ENCODE assay signal across 25 mouse cellular contexts in the genomic region with DNA sequence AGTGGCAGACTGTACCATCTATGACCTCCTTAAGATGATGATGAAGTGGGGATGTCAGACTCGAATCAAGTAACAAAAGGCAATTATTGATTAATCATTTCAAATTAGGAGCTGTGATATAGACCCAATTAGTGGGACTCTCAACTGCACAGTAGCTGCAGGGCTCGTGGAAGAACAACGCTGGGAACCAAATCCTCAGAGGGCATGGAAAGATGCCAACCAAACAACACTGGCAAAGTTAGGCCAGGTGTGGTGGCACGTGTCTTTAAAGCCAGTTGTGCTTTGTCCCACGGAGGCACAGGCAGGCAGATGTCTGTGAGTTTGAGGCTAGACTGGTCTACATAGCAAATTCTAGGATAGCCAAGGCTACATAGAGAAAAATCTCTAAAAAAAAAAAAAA. TPM values are rescaled to one million over a fixed set of nuclear protein-coding genes. Genes with fewer than 3 reads are reported as not detected.
DNase-seq lines count a peak whose midpoint lies in the region; ATAC-seq and TF ChIP-seq lines count a peak whose summit lies in the region.
"Had no signal": no experiment of that assay in that cellular context is flagged by ENCODE, and none has a peak within 500 bp of the region (broad histone marks: within the 10 kb centered on the region; RNA-seq: fewer than 3 reads in every experiment).

No protein-coding gene starts in this region.

- WGBS in intestine, embryonic 15.5 days, result 75% methylated on average over 5 of the region's 5 CpGs
- 68% methylated on average over 5 of the region's 5 CpGs for WGBS in intestine, postnatal 0 days
- WGBS in kidney, postnatal 0 days, result 78% methylated on average over 5 of the region's 5 CpGs
- 31% methylated on average over 5 of the region's 5 CpGs for WGBS in small intestine, adult 2 months
- WGBS in thymus, adult 2 months, result 75% methylated on average over 5 of the region's 5 CpGs

- no peaks in the 10 kb centered on the region; the same call in 1 of the 2 replicates for H3K27me3 ChIP-seq in intestine, embryonic 15.5 days (replicated peaks)
- no peaks in the 10 kb centered on the region for H3K27me3 ChIP-seq in intestine, postnatal 0 days (replicated peaks; ENCODE audit: control insufficient read depth, insufficient read depth, low read length)
- no peaks in the 10 kb centered on the region for H3K27me3 ChIP-seq in kidney, postnatal 0 days (ENCODE audit: insufficient read depth, low read length)
- peaks cover 2% of the 10 kb centered on the region; the same call in 1 of the 2 replicates for H3K27me3 ChIP-seq in E14TG2a.4 (ENCODE audit: insufficient read depth, low read length)
- no peaks in the 10 kb centered on the region for H3K27me3 ChIP-seq in small intestine, adult 2 months (ENCODE audit: control insufficient read depth, insufficient read depth, low read length)
- no peaks in the 10 kb centered on the region for H3K27me3 ChIP-seq in thymus, adult 2 months (ENCODE audit: control insufficient read depth, insufficient read depth, low read length)
- H3K27me3 ChIP-seq: liver, embryonic 13.5 days had no signal

- H3K4me2 ChIP-seq in intestine, embryonic 15.5 days (replicated peaks), result peak overlapping the region; percentile 54; the same call in 1 of the 2 replicates
- no peak overlapping the region for H3K4me2 ChIP-seq in intestine, postnatal 0 days (replicated peaks; ENCODE audit: low read depth)
- 0 out of 2 replicates have a peak overlapping the region, but pooled peaks have one; percentile 66 for H3K4me2 ChIP-seq in kidney, postnatal 0 days (ENCODE audit: low read length)
- H3K4me2 ChIP-seq: midbrain, embryonic 13.5 days had no signal

- DNase-seq in kidney, postnatal 0 days (ENCODE audit: low spot score), result no peak
- no peak for DNase-seq in kidney, postnatal 4 days
- no peak for DNase-seq in thymus, adult 2 months
- DNase-seq in adrenal gland, adult 8-10 months, result no peak
- DNase-seq: adrenal gland, adult 2 months; cerebellum, adult 2 months; gastrocnemius, postnatal 10 days; heart, adult 11 months; liver, embryonic 13.5 days; right cerebral cortex, postnatal 14 days; spleen, adult 18-20 months; thymus, adult 18-20 months; thymus, postnatal 4 days had no signal

- no peak for TF ChIP-seq CTCF in intestine, postnatal 0 days (IDR thresholded peaks at IDR 0.05; ENCODE audit: low read depth)
- no peak for TF ChIP-seq CTCF in kidney, postnatal 0 days (IDR thresholded peaks at IDR 0.05; ENCODE audit: low read depth)
- no peak for TF ChIP-seq CTCF in E14TG2a.4 (conservative IDR thresholded peaks at IDR 0.05; ENCODE audit: low read length)
- TF ChIP-seq CTCF in small intestine, adult 2 months (IDR thresholded peaks at IDR 0.05; ENCODE audit: extremely low read depth, insufficient read length, insufficient replicate concordance, low read depth, low read length), result no peak
- TF ChIP-seq CTCF in thymus, adult 2 months (IDR thresholded peaks at IDR 0.05; ENCODE audit: borderline replicate concordance, control insufficient read depth, extremely low read depth, insufficient read depth, low read length, poor library complexity), result no peak

- no peak overlapping the region; the same call in 1 of the 2 replicates for H3K9ac ChIP-seq in intestine, embryonic 15.5 days
- no peak overlapping the region for H3K9ac ChIP-seq in intestine, postnatal 0 days (ENCODE audit: low read depth, low read length)
- H3K9ac ChIP-seq in kidney, postnatal 0 days (ENCODE audit: low read depth, low read length), result no peak overlapping the region
- H3K9ac ChIP-seq: limb, embryonic 12.5 days; liver, embryonic 13.5 days; midbrain, embryonic 13.5 days had no signal

- peaks cover 3% of the 10 kb centered on the region for H3K36me3 ChIP-seq in intestine, embryonic 15.5 days
- H3K36me3 ChIP-seq in intestine, postnatal 0 days (ENCODE audit: control insufficient read depth, insufficient read depth), result peaks cover 10% of the 10 kb centered on the region; the same call in 1 of the 2 replicates
- H3K36me3 ChIP-seq in kidney, postnatal 0 days (ENCODE audit: insufficient read depth, low read length), result peaks cover 6% of the 10 kb centered on the region; the same call in 1 of the 2 replicates
- peaks cover 23% of the 10 kb centered on the region for H3K36me3 ChIP-seq in E14TG2a.4 (ENCODE audit: insufficient read depth, low read length)
- peaks cover 10% of the 10 kb centered on the region for H3K36me3 ChIP-seq in small intestine, adult 2 months (ENCODE audit: control insufficient read depth, insufficient read depth, low read length)
- H3K36me3 ChIP-seq in thymus, adult 2 months (ENCODE audit: control insufficient read depth, insufficient read depth, low read length), result peaks cover 8% of the 10 kb centered on the region; the same call in 1 of the 2 replicates

- no peaks in the 10 kb centered on the region for H3K9me3 ChIP-seq in intestine, embryonic 15.5 days
- no peaks in the 10 kb centered on the region for H3K9me3 ChIP-seq in intestine, postnatal 0 days (ENCODE audit: control insufficient read depth)
- H3K9me3 ChIP-seq in kidney, postnatal 0 days (replicated peaks; ENCODE audit: low read length), result no peaks in the 10 kb centered on the region
- peaks cover 6% of the 10 kb centered on the region; the same call in 1 of the 2 replicates for H3K9me3 ChIP-seq in E14TG2a.4 (ENCODE audit: low read length)
- H3K9me3 ChIP-seq: forebrain, embryonic 10.5 days; hindbrain, embryonic 10.5 days; limb, embryonic 12.5 days; liver, embryonic 13.5 days; megakaryocyte, embryonic 14.5 days; midbrain, embryonic 13.5 days had no signal

- peaks cover 41% of the 10 kb centered on the region for H3K4me1 ChIP-seq in intestine, embryonic 15.5 days (replicated peaks)
- H3K4me1 ChIP-seq in intestine, postnatal 0 days (replicated peaks; ENCODE audit: control insufficient read depth, insufficient read depth, low read length), result peaks cover 4% of the 10 kb centered on the region; the same call in 1 of the 2 replicates
- peaks cover 39% of the 10 kb centered on the region for H3K4me1 ChIP-seq in kidney, postnatal 0 days (replicated peaks; ENCODE audit: insufficient read depth, low read length)
- H3K4me1 ChIP-seq in E14TG2a.4 (replicated peaks; ENCODE audit: low read depth, low read length), result peaks cover 89% of the 10 kb centered on the region
- peaks cover 31% of the 10 kb centered on the region for H3K4me1 ChIP-seq in small intestine, adult 2 months (ENCODE audit: control insufficient read depth, insufficient read depth, insufficient read length, low read length)
- H3K4me1 ChIP-seq in thymus, adult 2 months (replicated peaks; ENCODE audit: control insufficient read depth, insufficient read depth, low read length), result peaks cover 7% of the 10 kb centered on the region; the same call in 1 of the 2 replicates

- ATAC-seq in intestine, embryonic 15.5 days, result no peak
- ATAC-seq in intestine, postnatal 0 days, result no peak
- no peak for ATAC-seq in kidney, postnatal 0 days (replicated peaks; ENCODE audit: low FRiP score, low read depth)
- ATAC-seq: forebrain, embryonic 16.5 days; hindbrain, embryonic 16.5 days; midbrain, embryonic 13.5 days had no signal

- TF ChIP-seq POLR2A in small intestine, adult 2 months (IDR thresholded peaks at IDR 0.05; ENCODE audit: low read depth, low read length), result no peak
- no peak for TF ChIP-seq POLR2A in thymus, adult 2 months (IDR thresholded peaks at IDR 0.05; ENCODE audit: control insufficient read depth, extremely low read depth, insufficient read depth, low read length, poor library complexity)

- H3K27ac ChIP-seq in intestine, embryonic 15.5 days, result 0 out of 2 replicates have a peak overlapping the region, but pooled peaks have one; percentile 79
- H3K27ac ChIP-seq in intestine, postnatal 0 days (ENCODE audit: low read depth, low read length), result no peak overlapping the region
- peak overlapping the region; percentile 93; the same call in 1 of the 2 replicates for H3K27ac ChIP-seq in kidney, postnatal 0 days
- 0 out of 2 replicates have a peak overlapping the region, but pooled peaks have one; percentile 3 for H3K27ac ChIP-seq in small intestine, adult 2 months (ENCODE audit: insufficient read depth, low read depth, low read length)
- H3K27ac ChIP-seq in thymus, adult 2 months (ENCODE audit: control insufficient read depth, insufficient read depth, low read length), result no peak overlapping the region
- H3K27ac ChIP-seq: limb, embryonic 12.5 days; midbrain, embryonic 13.5 days had no signal

- H3K4me3 ChIP-seq in intestine, embryonic 15.5 days (replicated peaks), result no peak overlapping the region
- H3K4me3 ChIP-seq in intestine, postnatal 0 days (ENCODE audit: low read depth, low read length), result no peak overlapping the region
- no peak overlapping the region for H3K4me3 ChIP-seq in kidney, postnatal 0 days (replicated peaks; ENCODE audit: low read depth, low read length)
- H3K4me3 ChIP-seq in E14TG2a.4 (replicated peaks; ENCODE audit: low read length), result peak overlapping the region; percentile 75; the same call in 1 of the 2 replicates
- H3K4me3 ChIP-seq in small intestine, adult 2 months (ENCODE audit: low read depth, low read length), result no peak overlapping the region
- H3K4me3 ChIP-seq in thymus, adult 2 months (ENCODE audit: control insufficient read depth, insufficient read depth, low read length), result no peak overlapping the region
- H3K4me3 ChIP-seq: megakaryocyte, embryonic 14.5 days; midbrain, embryonic 13.5 days had no signal

RNA-seq across cellular contexts. Expression of a gene that starts 0.7 kb away (rescaled TPM):
- 58.5 and 67.5 TPM in 2 replicates for polyA plus RNA-seq in intestine, embryonic 15.5 days (2015; fragmentation: Nextera tagmentation; extraction: Ambion mirVana)
- polyA plus RNA-seq in intestine, postnatal 0 days (2015; fragmentation: Nextera tagmentation; extraction: Ambion mirVana), result 63.0 and 64.4 TPM in 2 replicates
- polyA plus RNA-seq in kidney, postnatal 0 days (2015; fragmentation: Nextera tagmentation; extraction: Ambion mirVana), result 125 and 139 TPM in 2 replicates
- 30.0 and 41.3 TPM in 2 replicates for polyA plus RNA-seq in small intestine, adult 2 months (2012; rRNA removed)
- 5.4 and 6.9 TPM in 2 replicates for polyA plus RNA-seq in thymus, adult 2 months (2012; rRNA removed)
- under 1 TPM in 1 of 4 experiments, not detected in 3; 0.16 TPM for total RNA-seq in adrenal gland, adult 8-10 months (2022)
- total RNA-seq: gastrocnemius, postnatal 10 days; monocyte, adult 5-6 weeks had no signal

RNA-seq across cellular contexts. Expression of a gene that starts 15.9 kb away (rescaled TPM):
- 8.2 and 9.6 TPM in 2 replicates for polyA plus RNA-seq in intestine, embryonic 15.5 days (2015; fragmentation: Nextera tagmentation; extraction: Ambion mirVana)
- polyA plus RNA-seq in intestine, postnatal 0 days (2015; fragmentation: Nextera tagmentation; extraction: Ambion mirVana), result 6.3 and 6.6 TPM in 2 replicates
- 11.7 and 13.0 TPM in 2 replicates for polyA plus RNA-seq in kidney, postnatal 0 days (2015; fragmentation: Nextera tagmentation; extraction: Ambion mirVana)
- polyA plus RNA-seq in small intestine, adult 2 months (2012; rRNA removed), result 2.6 and 3.3 TPM in 2 replicates
- 10.3 and 15.8 TPM in 2 replicates for polyA plus RNA-seq in thymus, adult 2 months (2012; rRNA removed)
- 10 to 100 TPM in 2 of 4 experiments, 1 to 10 TPM in 2; 8.4 to 10.5 (median 9.6) TPM for total RNA-seq in adrenal gland, adult 8-10 months (2022)
- total RNA-seq: monocyte, adult 5-6 weeks had no signal

RNA-seq across cellular contexts. Expression of a gene that starts 18.3 kb away (rescaled TPM):
- polyA plus RNA-seq in intestine, embryonic 15.5 days (2015; fragmentation: Nextera tagmentation; extraction: Ambion mirVana), result 31.7 and 32.3 TPM in 2 replicates
- polyA plus RNA-seq in intestine, postnatal 0 days (2015; fragmentation: Nextera tagmentation; extraction: Ambion mirVana), result 17.4 and 18.0 TPM in 2 replicates
- 30.9 and 32.2 TPM in 2 replicates for polyA plus RNA-seq in kidney, postnatal 0 days (2015; fragmentation: Nextera tagmentation; extraction: Ambion mirVana)
- 5.2 and 8.3 TPM in 2 replicates for polyA plus RNA-seq in small intestine, adult 2 months (2012; rRNA removed)
- 25.5 and 29.4 TPM in 2 replicates for polyA plus RNA-seq in thymus, adult 2 months (2012; rRNA removed)
- total RNA-seq in adrenal gland, adult 8-10 months (2022), result 10 to 100 TPM; 29.0 to 33.4 (median 31.1) TPM

RNA-seq across cellular contexts. Expression of a gene that starts 26.8 kb away (rescaled TPM):
- polyA plus RNA-seq in intestine, embryonic 15.5 days (2015; fragmentation: Nextera tagmentation; extraction: Ambion mirVana), result 158 and 180 TPM in 2 replicates
- 94.0 and 94.2 TPM in 2 replicates for polyA plus RNA-seq in intestine, postnatal 0 days (2015; fragmentation: Nextera tagmentation; extraction: Ambion mirVana)
- polyA plus RNA-seq in kidney, postnatal 0 days (2015; fragmentation: Nextera tagmentation; extraction: Ambion mirVana), result 120 and 125 TPM in 2 replicates
- 54.4 and 68.3 TPM in 2 replicates for polyA plus RNA-seq in small intestine, adult 2 months (2012; rRNA removed)
- polyA plus RNA-seq in thymus, adult 2 months (2012; rRNA removed), result 94.9 and 103 TPM in 2 replicates
- total RNA-seq in adrenal gland, adult 8-10 months (2022), result 100 to 1,000 TPM; 108 to 147 (median 120) TPM

RNA-seq across cellular contexts. Expression of a gene that starts 35.2 kb away (rescaled TPM):
- polyA plus RNA-seq in intestine, embryonic 15.5 days (2015; fragmentation: Nextera tagmentation; extraction: Ambion mirVana), result 203 and 241 TPM in 2 replicates
- polyA plus RNA-seq in intestine, postnatal 0 days (2015; fragmentation: Nextera tagmentation; extraction: Ambion mirVana), result 194 and 219 TPM in 2 replicates
- polyA plus RNA-seq in kidney, postnatal 0 days (2015; fragmentation: Nextera tagmentation; extraction: Ambion mirVana), result 162 and 165 TPM in 2 replicates
- 94.3 and 97.7 TPM in 2 replicates for polyA plus RNA-seq in small intestine, adult 2 months (2012; rRNA removed)
- 56.9 and 75.1 TPM in 2 replicates for polyA plus RNA-seq in thymus, adult 2 months (2012; rRNA removed)
- 10 to 100 TPM; 69.6 to 94.3 (median 79.1) TPM for total RNA-seq in adrenal gland, adult 8-10 months (2022)

Comparison
In these comparisons a context has a peak if more than half of its experiments do, and no peak if none do; other contexts are left out.
1. H3K27ac ChIP-seq: peak in intestine, embryonic 15.5 days (single experiment), kidney, postnatal 0 days (single experiment) and small intestine, adult 2 months (single experiment); none in intestine, postnatal 0 days (single experiment) and thymus, adult 2 months (single experiment).